Mouse (Mus musculus) kidney, adult 2 months (tissue): ENCODE results near the gene Traf4.

ENCODE experiments used
- CTCF ChIP-seq: fragments of 200-500 bp; conservative IDR thresholded peaks from 2 replicates; pipeline ENCODE4 v1.5.1; 2011; ENCODE audit warnings: low read depth, mild to moderate bottlenecking, control low read depth, low read length, moderate library complexity, mixed read lengths; ENCODE audit not compliant: insufficient read depth, insufficient read length
- POLR2A ChIP-seq: fragments of 200-500 bp; IDR thresholded peaks from one replicate; pipeline ENCODE4 v1.6.1; 2011; ENCODE audit warnings: low read depth, low read length, control low read depth

- no peak for TF ChIP-seq CTCF
- no peak for TF ChIP-seq POLR2A
These were observed 4.7 kb downstream of the Traf4 start for GRCm38 (mm10) chr11:78160675-78161074.
